Mouse (Mus musculus) urinary bladder, adult 18-20 months (tissue): Measurements from ENCODE around the gene Tyw5.

Experiments
- DNase-seq, 2 experiments: peaks; one replicate each; pipeline ENCODE4 v3.0.0; 2022; ENCODE audit warnings: low spot score in 2 of 2, mixed read lengths in 2 of 2

Gene Tyw5

DNA sequence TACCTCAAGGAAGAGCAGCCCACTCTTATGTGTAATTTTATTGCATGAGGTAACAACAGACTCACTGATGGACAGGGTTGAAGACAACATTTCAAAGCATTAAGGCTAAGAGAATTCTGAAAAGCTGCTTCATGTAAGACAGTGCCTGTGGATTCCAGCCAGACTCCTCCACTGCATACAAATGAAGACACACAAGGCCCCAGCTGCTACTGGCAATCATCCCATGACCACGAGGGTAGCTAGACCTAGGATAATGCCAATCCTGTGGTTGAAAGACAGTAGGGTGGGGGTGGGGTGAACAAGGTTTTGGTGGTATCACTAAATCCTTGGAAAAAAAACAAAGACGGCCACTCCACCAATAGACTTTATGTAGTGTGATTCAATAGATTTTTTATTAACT, 19.0 kb downstream of the Tyw5 start:
- DNase-seq: no peak

DNA sequence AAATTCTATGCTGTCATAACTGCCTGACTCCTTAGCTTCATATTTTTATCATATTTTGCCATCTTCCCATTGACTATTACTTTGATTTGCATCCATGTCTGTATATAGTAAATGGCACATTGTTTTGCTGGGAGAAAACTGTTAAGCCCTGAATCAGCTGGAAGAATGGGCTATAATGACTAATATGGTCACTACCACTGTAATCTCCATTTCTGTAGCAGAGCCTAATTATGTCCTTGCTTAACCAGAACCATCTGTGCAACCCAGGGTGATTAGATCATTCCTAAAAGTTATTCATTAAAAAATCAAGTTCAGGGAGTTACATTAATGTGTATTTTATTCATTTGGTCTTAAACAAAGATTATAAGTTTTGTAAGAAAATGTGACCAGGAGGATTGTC, 20.4 kb downstream of the Tyw5 start:
- DNase-seq: no peak

DNA sequence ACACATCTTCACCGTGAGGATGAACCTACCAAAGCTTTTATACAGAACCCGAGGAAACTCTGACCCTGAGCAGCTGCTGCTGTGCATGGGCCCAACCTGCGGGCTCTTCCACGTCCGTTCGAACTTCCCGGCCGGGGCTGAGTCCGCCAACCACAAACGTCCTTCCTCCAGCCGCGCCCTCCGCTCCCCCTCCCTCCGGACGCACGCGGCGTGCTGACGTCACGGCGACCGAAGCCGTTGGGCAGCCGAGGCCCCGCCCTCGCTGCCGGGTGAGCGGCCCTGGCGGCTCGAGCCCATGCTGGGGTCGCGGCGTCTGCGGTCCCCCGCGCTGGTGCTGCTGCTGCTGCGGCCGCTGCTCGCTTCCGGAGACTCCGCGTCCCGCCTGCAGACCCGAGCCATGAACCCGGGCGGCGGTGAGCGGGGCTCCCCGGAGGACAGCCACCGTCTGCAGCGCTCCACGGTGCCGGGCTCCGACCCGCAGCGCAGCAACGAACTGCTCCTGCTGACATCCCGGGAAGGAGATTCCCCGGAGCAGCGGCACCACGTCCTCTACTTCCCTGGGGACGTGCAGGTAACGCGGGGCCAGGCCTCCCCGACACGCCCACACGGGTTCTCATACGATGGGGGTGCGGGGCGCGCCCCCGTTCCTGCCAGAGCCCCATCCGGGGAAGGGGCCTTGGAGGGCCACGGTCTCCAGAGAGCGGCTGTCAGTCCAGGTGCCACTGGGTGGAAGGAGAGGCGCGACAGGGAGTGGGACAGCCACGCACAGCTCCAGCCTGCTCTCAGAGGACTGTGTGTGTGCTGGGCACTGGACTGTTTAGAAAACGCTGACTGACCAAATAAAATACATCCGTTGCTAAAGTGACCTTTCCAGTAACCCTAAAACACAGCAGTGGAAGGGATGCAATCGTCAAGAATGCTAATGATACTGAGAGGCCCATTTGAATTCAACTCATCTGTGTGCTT, 29.2 kb downstream of the Tyw5 start, which contains the start of gene 1700066M21Rik:
TSS of gene 1700066M21Rik (plus strand) at position 245 of the 966 bp plus-strand sequence.
- DNase-seq: peak; percentile 92 to 96

DNA sequence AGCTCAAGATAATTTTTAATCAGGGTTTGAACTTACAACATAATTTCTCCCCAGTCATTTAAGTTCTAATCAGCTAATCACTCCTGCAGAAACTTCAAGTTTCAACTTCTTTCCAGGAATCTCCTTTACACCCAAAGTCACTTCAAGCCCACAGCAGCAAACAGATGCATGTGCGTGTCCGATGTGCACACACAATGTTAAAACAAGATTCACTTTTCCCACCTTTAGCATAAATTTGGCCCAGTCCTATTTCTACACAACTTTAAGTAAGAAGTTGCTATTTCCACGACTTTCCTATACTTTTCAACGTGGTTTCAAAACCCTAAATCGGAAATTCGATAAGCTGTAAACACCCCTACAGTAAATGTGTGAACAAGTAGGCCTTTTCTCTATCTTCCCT, 30.1 kb downstream of the Tyw5 start:
- no peak for DNase-seq

DNA sequence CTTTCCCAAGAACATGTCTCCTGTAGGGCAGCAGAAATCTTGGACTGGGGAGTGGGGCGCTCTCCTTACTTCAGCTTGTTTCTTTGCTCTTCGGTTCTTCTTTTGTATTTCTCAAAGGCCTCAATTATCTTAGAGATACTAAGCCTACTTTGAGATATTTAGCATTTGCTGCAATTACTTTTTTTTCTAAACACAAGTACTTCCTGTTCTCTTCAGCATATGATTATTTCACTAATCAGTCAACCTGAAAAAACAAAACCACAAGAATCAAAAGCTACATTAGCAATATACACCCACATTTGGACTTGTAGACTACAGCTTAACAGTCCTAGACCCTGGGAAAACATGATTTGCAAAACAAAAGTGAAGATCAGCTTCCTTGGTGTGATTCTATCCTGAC, 31.6 kb downstream of the Tyw5 start:
- DNase-seq: no peak

DNA sequence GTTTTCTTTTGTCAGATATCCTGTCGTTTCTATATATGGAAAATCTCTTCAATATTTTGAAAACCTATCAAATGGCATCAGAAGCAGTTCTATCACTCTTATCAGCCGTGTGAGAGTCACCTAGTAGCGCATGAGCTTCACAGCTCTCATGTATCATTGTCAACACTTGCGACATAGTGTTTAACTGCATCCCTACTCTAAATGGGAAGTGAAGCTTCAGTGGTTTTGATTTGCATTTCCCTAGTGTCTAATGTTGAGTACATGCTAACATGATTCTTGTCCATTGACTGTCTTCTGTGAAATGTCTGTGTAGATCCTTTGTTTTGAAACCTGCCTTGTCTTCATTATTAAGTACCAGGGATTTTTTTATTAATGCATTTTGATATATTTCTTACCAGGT, 36.5 kb downstream of the Tyw5 start:
- DNase-seq: no peak

DNA sequence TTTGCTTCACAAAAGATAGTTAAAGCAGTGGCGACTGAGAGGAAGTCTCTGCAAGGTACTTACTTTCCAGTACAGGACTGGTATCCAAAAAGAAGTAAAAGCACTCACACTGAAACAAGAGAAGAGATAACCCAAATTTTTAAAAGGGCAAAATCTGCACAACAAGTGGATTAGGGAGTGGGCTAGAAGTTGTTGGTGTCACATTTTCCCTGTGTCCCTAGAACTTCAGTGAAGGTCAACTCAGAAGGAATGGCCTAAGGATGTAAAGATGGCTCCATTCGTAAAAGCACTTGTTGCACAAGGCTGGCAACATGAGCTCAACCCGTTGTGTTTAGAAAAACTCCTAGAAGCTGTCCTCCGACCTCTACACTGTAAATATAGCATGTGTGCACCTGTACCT, 37.8 kb downstream of the Tyw5 start:
- DNase-seq: no peak

DNA sequence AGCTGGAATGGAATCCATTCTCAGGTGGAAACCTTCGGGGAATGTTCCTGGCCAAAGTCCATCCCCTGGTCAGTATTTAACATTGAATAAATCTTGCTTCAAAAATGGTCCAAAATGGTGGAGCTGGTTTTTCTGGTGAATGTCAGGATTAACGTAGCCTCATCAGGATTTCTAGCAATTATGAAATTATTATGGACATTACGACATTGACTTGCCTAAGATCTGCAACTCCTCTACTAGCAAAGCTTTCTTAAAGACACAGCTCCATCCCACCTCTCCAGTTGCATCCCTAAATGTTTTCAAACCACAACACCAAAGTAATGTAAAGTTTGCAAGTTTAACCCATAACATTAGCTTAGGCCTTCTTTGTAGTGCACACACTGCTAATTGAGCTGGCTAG, 39.5 kb downstream of the Tyw5 start:
- no peak for DNase-seq

DNA sequence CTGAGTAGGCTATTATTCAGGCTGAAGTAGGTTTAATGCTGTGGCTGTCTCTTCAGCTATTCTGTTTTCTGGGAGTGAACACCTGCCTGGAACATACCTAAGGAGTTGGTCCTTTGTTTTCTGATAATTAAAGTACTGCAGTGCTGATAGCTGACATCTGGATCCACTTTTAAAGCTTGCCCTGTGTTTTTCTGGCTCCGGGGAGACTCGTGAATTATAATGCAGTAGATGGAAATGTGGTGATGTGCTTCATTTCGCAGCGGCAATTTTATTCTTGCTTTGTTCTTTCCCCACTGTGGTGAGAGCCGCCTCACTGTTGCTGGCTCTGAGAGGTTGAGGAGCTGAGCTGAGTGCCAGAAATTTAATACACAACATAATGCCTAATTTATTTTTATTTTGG, 48.4 kb downstream of the Tyw5 start:
- no peak for DNase-seq

DNA sequence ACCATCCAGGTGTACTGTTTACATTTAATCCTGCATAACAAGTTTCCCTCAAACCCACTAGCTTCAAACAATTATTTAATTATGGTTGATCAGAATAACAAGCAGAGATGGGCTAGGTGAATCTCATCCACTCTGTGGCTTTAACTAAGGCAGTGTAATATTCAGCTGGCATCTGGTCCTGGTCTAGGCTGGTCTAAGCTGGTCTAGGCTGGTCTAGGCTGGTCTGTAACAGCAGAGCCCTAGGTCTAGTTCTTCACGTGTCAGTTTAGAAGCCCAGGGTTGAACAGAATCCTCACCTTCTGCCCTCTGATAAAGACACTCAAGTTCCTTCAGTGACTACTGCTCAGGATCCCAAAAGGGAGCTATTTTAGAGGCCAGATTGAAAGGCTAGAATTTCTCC, 55.0 kb downstream of the Tyw5 start:
- no peak for DNase-seq

DNA sequence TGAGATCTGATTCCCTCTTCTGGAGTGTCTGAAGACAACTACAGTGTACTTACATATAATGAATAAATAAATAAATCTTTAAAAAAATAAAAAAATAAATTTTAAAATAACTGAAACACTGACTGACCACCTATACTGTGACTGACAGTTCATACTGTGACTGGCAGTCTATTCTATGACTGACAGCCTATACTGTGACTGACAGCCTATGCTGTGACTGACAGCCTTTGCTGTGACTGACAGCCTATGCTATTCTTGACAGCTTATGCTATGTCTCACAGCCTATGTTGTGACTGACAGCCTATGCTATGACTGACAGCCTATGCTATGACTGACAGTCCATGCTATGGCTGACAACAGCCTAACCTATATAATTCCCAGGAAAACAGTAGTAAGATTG, 59.4 kb downstream of the Tyw5 start:
- no peak for DNase-seq

DNA sequence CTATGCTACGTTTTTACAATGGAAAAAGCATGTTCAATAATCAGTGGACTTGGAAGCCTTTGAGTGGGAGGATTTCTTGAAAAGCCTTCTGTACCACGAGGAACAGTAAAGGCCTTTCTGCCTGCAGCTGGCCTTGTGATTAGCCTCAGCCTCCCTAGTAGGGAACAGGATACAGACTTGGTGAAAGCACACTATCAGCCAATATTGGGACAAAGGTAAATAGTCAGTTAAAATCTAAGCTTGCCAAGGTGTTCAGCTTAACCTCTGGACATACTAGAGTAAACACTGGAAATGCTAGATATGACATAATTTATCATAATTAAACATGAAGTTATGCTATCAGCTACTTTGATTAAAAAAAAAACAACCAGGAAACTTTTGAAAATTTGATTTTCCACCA, 65.7 kb downstream of the Tyw5 start:
- DNase-seq: no peak

DNA sequence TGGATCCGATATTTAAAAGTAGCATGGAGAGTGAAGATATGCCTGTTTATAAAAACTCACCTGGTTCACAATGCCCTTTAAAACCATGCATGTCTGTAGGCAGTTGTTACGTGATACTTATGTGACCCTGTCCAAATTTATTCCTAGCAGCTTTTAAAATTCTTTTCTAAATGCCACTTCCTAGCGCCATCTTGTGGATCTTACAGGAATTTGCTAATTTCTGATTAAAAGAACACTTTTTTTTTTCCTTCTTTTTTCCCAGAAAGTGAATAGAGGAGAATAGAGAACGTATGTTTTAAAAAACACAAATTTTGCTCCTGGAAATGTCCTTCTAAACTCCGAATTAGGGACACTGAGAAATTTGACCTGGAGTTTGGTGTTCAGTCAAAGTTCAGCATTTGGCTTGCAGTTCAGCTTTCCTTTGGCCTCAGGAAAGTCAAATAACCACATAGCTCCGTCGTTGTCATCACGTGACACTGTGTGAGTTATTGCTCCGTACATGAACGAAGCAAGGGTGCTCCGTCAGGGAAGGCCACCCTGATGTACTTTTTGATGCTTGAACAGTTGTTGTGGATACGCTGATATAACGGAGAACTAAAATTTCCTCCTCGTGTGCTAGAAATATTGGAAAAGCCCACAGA, 67.6 kb downstream of the Tyw5 start:
- DNase-seq: no peak
